Mouse (Mus musculus) G1E (cell line): Measurements from ENCODE around the gene Rbms3.

Experiments
- CTCF ChIP-seq: IDR thresholded peaks from 2 replicates; pipeline ENCODE4 v1.5.1; 2012; ENCODE audit warnings: low read depth, low read length, inconsistent platforms, mixed read lengths
- GATA1 ChIP-seq: IDR thresholded peaks from 2 replicates; pipeline ENCODE4 v1.6.1; 2012; ENCODE audit warnings: borderline replicate concordance, low read length, inconsistent platforms, mixed read lengths
- GATA2 ChIP-seq: IDR thresholded peaks from 2 replicates; pipeline ENCODE4 v1.6.1; 2012; ENCODE audit warnings: low read depth, low read length, inconsistent platforms, borderline replicate concordance
- POLR2AphosphoS5 ChIP-seq: IDR thresholded peaks from 2 replicates; pipeline ENCODE4 v1.6.1; 2012; ENCODE audit warnings: low read depth, low read length, inconsistent platforms; ENCODE audit not compliant: insufficient replicate concordance
- TAL1 ChIP-seq: conservative IDR thresholded peaks from 2 replicates; pipeline ENCODE4 v1.6.1; 2012; ENCODE audit warnings: low read depth, low read length, inconsistent platforms, mixed read lengths

GRCm38 (mm10) chr9:116817196-116817595 is 812.5 kb downstream of the Rbms3 start:
- TF ChIP-seq GATA1 (no peak), TAL1 (no peak), GATA2 (no peak), CTCF (no peak), POLR2AphosphoS5 (no peak)
